Mouse (Mus musculus): Measurements from ENCODE around the gene Sumo1.

GRCm38 (mm10) chr1:59673661-59674060 is 3.0 kb upstream of the Sumo1 start:
- no peak for TF ChIP-seq GATA1 (IDR thresholded peaks at IDR 0.05; ENCODE audit: borderline replicate concordance, low read length)
- TF ChIP-seq FLI1 (IDR thresholded peaks at IDR 0.05; ENCODE audit: low read length), result no peak

Measured in megakaryocyte, embryonic 14.5 days (primary cell).